ENCODE assay signal across 20 mouse cellular contexts in the genomic region with DNA sequence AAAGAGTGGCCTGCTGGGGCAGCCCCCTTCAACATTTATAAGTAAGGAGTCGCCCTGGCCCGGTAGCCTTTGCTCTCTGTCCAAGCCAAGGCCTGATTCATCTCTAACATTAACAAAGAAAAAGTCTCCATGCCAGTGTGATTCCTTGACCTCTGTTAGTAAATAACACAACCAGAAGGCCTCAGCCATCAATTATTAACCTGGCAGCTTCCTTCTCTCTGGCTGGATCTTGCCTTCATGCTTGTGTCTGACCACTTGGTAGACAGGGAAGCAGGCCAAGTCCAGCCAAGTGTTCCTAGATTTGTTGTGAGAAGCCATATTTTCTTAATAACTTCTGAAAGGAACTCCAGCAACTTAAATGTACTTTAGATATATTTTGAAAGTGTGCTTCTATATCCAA. TPM values are rescaled to one million over a fixed set of nuclear protein-coding genes. Genes with fewer than 3 reads are reported as not detected.
DNase-seq lines count a peak whose midpoint lies in the region; ATAC-seq lines count a peak whose summit lies in the region.
"Had no signal": no experiment of that assay in that cellular context is flagged by ENCODE, and none has a peak within 500 bp of the region (broad histone marks: within the 10 kb centered on the region; RNA-seq: fewer than 3 reads in every experiment).

No protein-coding gene starts in this region.

- no peak overlapping the region for H3K9ac ChIP-seq in intestine, embryonic 16.5 days (ENCODE audit: low read depth, low read length)
- no peak overlapping the region for H3K9ac ChIP-seq in intestine, embryonic 15.5 days
- no peak overlapping the region for H3K9ac ChIP-seq in kidney, embryonic 15.5 days
- H3K9ac ChIP-seq: forebrain, embryonic 13.5 days; heart, embryonic 13.5 days; hindbrain, embryonic 15.5 days; limb, embryonic 12.5 days; liver, embryonic 14.5 days; midbrain, embryonic 12.5 days had no signal

- H3K4me1 ChIP-seq in intestine, embryonic 16.5 days (ENCODE audit: control insufficient read depth, insufficient read depth, low read length): peaks cover 27% of the 10 kb centered on the region; the same call in 1 of the 2 replicates
- H3K4me1 ChIP-seq in intestine, embryonic 15.5 days (replicated peaks): peaks cover 13% of the 10 kb centered on the region
- no peaks in the 10 kb centered on the region for H3K4me1 ChIP-seq in brown adipose tissue, adult 24 weeks (ENCODE audit: control insufficient read depth, insufficient read depth, insufficient read length, low read length)
- H3K4me1 ChIP-seq in kidney, embryonic 15.5 days: peaks cover 33% of the 10 kb centered on the region
- H3K4me1 ChIP-seq: forebrain, embryonic 13.5 days; midbrain, embryonic 12.5 days had no signal

- no peak overlapping the region for H3K4me2 ChIP-seq in intestine, embryonic 16.5 days (ENCODE audit: low read depth, low read length)
- no peak overlapping the region for H3K4me2 ChIP-seq in intestine, embryonic 15.5 days (replicated peaks)
- H3K4me2 ChIP-seq in kidney, embryonic 15.5 days: no peak overlapping the region
- H3K4me2 ChIP-seq: forebrain, embryonic 13.5 days; heart, embryonic 13.5 days; hindbrain, embryonic 15.5 days; limb, embryonic 12.5 days; midbrain, embryonic 12.5 days had no signal

- no peaks in the 10 kb centered on the region for H3K27me3 ChIP-seq in intestine, embryonic 16.5 days (replicated peaks; ENCODE audit: control insufficient read depth, insufficient read depth, low read length)
- no peaks in the 10 kb centered on the region for H3K27me3 ChIP-seq in intestine, embryonic 15.5 days (replicated peaks)
- H3K27me3 ChIP-seq in kidney, embryonic 15.5 days: no peaks in the 10 kb centered on the region
- H3K27me3 ChIP-seq: forebrain, embryonic 13.5 days; hindbrain, embryonic 15.5 days; limb, embryonic 12.5 days had no signal

- peak; percentile 47 to 65 for DNase-seq in kidney, postnatal 4 days
- DNase-seq in lung, adult 18-20 months: no peak
- DNase-seq in cerebellum, adult 9-11 months: no peak
- DNase-seq in thymus, postnatal 0 days (ENCODE audit: low spot score): no peak
- DNase-seq: cerebellum, adult 11 months; gastrocnemius, postnatal 14 days; heart, adult 18-20 months; heart, postnatal 36 days; thymus, postnatal 36 days had no signal

- no peaks in the 10 kb centered on the region for H3K36me3 ChIP-seq in intestine, embryonic 16.5 days (ENCODE audit: control insufficient read depth, insufficient read depth, low read length)
- no peaks in the 10 kb centered on the region for H3K36me3 ChIP-seq in intestine, embryonic 15.5 days
- no peaks in the 10 kb centered on the region for H3K36me3 ChIP-seq in kidney, embryonic 15.5 days
- H3K36me3 ChIP-seq: heart, embryonic 13.5 days; hindbrain, embryonic 15.5 days; limb, embryonic 12.5 days; midbrain, embryonic 12.5 days had no signal

- no peak; the same call in 1 of the 2 replicates for ATAC-seq in intestine, embryonic 16.5 days
- ATAC-seq in intestine, embryonic 15.5 days: no peak
- peak; percentile 38 for ATAC-seq in kidney, embryonic 15.5 days (replicated peaks; ENCODE audit: low FRiP score)
- ATAC-seq: forebrain, embryonic 13.5 days; lung, postnatal 0 days had no signal

- H3K4me3 ChIP-seq in intestine, embryonic 16.5 days (ENCODE audit: low read length): no peak overlapping the region
- no peak overlapping the region for H3K4me3 ChIP-seq in intestine, embryonic 15.5 days (replicated peaks)
- no peak overlapping the region for H3K4me3 ChIP-seq in brown adipose tissue, adult 24 weeks (ENCODE audit: insufficient read depth, low read depth, low read length)
- no peak overlapping the region for H3K4me3 ChIP-seq in kidney, embryonic 15.5 days (replicated peaks)
- H3K4me3 ChIP-seq: forebrain, embryonic 13.5 days; heart, embryonic 13.5 days; hindbrain, embryonic 15.5 days; limb, embryonic 12.5 days; midbrain, embryonic 12.5 days had no signal

- H3K27ac ChIP-seq in intestine, embryonic 16.5 days (ENCODE audit: low read length): peak overlapping the region; percentile 34
- H3K27ac ChIP-seq in intestine, embryonic 15.5 days: no peak overlapping the region
- H3K27ac ChIP-seq in brown adipose tissue, adult 24 weeks (replicated peaks; ENCODE audit: low read depth, low read length): 0 out of 2 replicates have a peak overlapping the region, but pooled peaks have one; percentile 12
- H3K27ac ChIP-seq in kidney, embryonic 15.5 days: peak overlapping the region; percentile 75
- H3K27ac ChIP-seq: forebrain, embryonic 13.5 days; heart, embryonic 13.5 days; hindbrain, embryonic 15.5 days; limb, embryonic 12.5 days; liver, embryonic 14.5 days; midbrain, embryonic 12.5 days had no signal

- 67% methylated on average over 2 of the region's 2 CpGs for WGBS in intestine, embryonic 16.5 days
- WGBS in intestine, embryonic 15.5 days: 74% methylated on average over 2 of the region's 2 CpGs
- WGBS in kidney, embryonic 15.5 days: 72% methylated on average over 2 of the region's 2 CpGs

- H3K9me3 ChIP-seq in intestine, embryonic 16.5 days (ENCODE audit: control insufficient read depth, low read length): no peaks in the 10 kb centered on the region
- no peaks in the 10 kb centered on the region for H3K9me3 ChIP-seq in intestine, embryonic 15.5 days
- H3K9me3 ChIP-seq in kidney, embryonic 15.5 days (replicated peaks): no peaks in the 10 kb centered on the region
- H3K9me3 ChIP-seq: forebrain, embryonic 13.5 days; heart, embryonic 13.5 days; hindbrain, embryonic 15.5 days; limb, embryonic 12.5 days; midbrain, embryonic 12.5 days had no signal

RNA-seq across cellular contexts. Expression of a gene that starts 23.1 kb away (rescaled TPM):
- 5.4 and 6.2 TPM in 2 replicates for polyA plus RNA-seq in intestine, embryonic 16.5 days (2015; fragmentation: Nextera tagmentation; extraction: Ambion mirVana)
- polyA plus RNA-seq in intestine, embryonic 15.5 days (2015; fragmentation: Nextera tagmentation; extraction: Ambion mirVana): 4.4 and 5.2 TPM in 2 replicates
- polyA plus RNA-seq in brown adipose tissue, adult 24 weeks (2012; ENCODE audit: insufficient read depth, insufficient read length, missing spikeins): 0.99 TPM in 1 of 2 replicates, not detected in the other
- polyA plus RNA-seq in kidney, embryonic 15.5 days (2015; fragmentation: Nextera tagmentation; extraction: Ambion mirVana): 14.5 and 15.6 TPM in 2 replicates
- polyA plus RNA-seq in thymus, postnatal 0 days (2015; fragmentation: Nextera tagmentation; extraction: Ambion mirVana): 1.5 and 2.4 TPM in 2 replicates

RNA-seq across cellular contexts. Expression of a gene that starts 58.7 kb away (rescaled TPM):
- 10.2 and 11.2 TPM in 2 replicates for polyA plus RNA-seq in intestine, embryonic 16.5 days (2015; fragmentation: Nextera tagmentation; extraction: Ambion mirVana)
- 8.5 and 8.9 TPM in 2 replicates for polyA plus RNA-seq in intestine, embryonic 15.5 days (2015; fragmentation: Nextera tagmentation; extraction: Ambion mirVana)
- polyA plus RNA-seq in brown adipose tissue, adult 24 weeks (2012; ENCODE audit: insufficient read depth, insufficient read length, missing spikeins): 9.2 and 11.9 TPM in 2 replicates
- 9.2 and 11.9 TPM in 2 replicates for polyA plus RNA-seq in kidney, embryonic 15.5 days (2015; fragmentation: Nextera tagmentation; extraction: Ambion mirVana)
- 1.5 and 1.8 TPM in 2 replicates for polyA plus RNA-seq in thymus, postnatal 0 days (2015; fragmentation: Nextera tagmentation; extraction: Ambion mirVana)

Comparison
In these comparisons a context has a peak if more than half of its experiments do, and no peak if none do; other contexts are left out.
1. DNase-seq: peak in kidney, postnatal 4 days (2 of 2); none in lung, adult 18-20 months (0 of 2), cerebellum, adult 9-11 months (single experiment) and thymus, postnatal 0 days (single experiment).